Mouse (Mus musculus) brown adipose tissue, adult 24 weeks (tissue): ENCODE data around the gene Wnt9b. TPM values are rescaled to one million over a fixed set of nuclear protein-coding genes. Genes with fewer than 3 reads are reported as not detected.
"Not testable (repeated sequence)": the region's sequence is repeated elsewhere in the genome, so short reads cannot be mapped to it uniquely, and the experiment has no call there.

Experiments used
- H3K27ac ChIP-seq: fragments of 200-500 bp; replicated peaks from 2 replicates; pipeline ENCODE4 v1.5.1; 2012; ENCODE audit warnings: low read depth, mild to moderate bottlenecking, low read length
- H3K4me1 ChIP-seq: fragments of 200-500 bp; 2 replicates; pipeline ENCODE4 v1.6.1; 2012; ENCODE audit warnings: low read length, mixed read lengths; ENCODE audit not compliant: control insufficient read depth, insufficient read depth, insufficient read length
- H3K4me3 ChIP-seq: fragments of 200-500 bp; 2 replicates; pipeline ENCODE4 v1.5.1; 2012; ENCODE audit warnings: low read depth, mild to moderate bottlenecking, low read length, moderate library complexity; ENCODE audit not compliant: insufficient read depth
- polyA plus RNA-seq: library from polyadenylated mRNA; stranded (reverse); fragments of >200 nt; gene quantifications from 2 replicates; pipeline ENCODE4 v1.2.4, GENCODE M21; 2012; ENCODE audit not compliant: missing spikeins, insufficient read depth, insufficient read length

Gene Wnt9b
- not detected in 2 replicates for polyA plus RNA-seq

- Histone ChIP-seq H3K4me3 (peak within 1 kb of the TSS; percentile 52), H3K27ac (no peak within 1 kb of the TSS; the same call in 1 of the 2 replicates), H3K4me1 (no peaks in the 10 kb centered on the region)
Measured at GRCm38 (mm10) chr11:103749306-103750089, at the start of gene Wnt9b. TSS of gene Wnt9b (minus strand) at chr11:103749821.

GRCm38 (mm10) chr11:103789951-103790350 lies 40.3 kb upstream of the Wnt9b start:
- Histone ChIP-seq H3K4me1 (no peaks in the 10 kb centered on the region), H3K27ac (no peak overlapping the region), H3K4me3 (no peak overlapping the region)

DNA sequence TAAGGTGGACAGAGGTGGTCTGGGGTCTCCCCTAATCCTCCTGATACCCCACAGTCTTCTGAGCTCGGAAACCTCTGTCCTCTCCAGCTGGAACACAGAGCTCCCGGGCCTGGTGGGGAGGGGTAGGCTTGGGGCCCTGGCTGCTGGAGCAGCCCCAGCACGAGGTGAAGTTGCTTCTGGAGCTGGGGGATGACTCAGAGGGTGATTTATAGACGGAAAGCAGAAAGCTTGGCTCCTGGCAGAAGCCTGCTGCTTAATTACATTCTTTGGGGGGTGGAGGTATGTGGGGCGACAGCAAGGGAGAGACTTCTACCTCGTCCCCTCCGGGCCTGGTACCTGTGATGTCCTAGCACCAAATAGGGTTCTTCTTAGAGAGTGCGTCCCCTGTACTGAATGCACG lies 30.5 kb upstream of the Wnt9b start:
- Histone ChIP-seq H3K4me1 (no peaks in the 10 kb centered on the region), H3K27ac (no peak overlapping the region)

GRCm38 (mm10) chr11:103774228-103774530 lies 24.6 kb upstream of the Wnt9b start:
- H3K4me1 ChIP-seq: no peaks in the 10 kb centered on the region
- H3K27ac ChIP-seq: no peak overlapping the region
- H3K4me3 ChIP-seq: no peak overlapping the region

More for the DNA sequence above, 30.5 kb upstream of the Wnt9b start:
- H3K4me3 ChIP-seq: no peak overlapping the region

- no peaks in the 10 kb centered on the region for H3K4me1 ChIP-seq
- H3K4me3 ChIP-seq: no peak within 1 kb of the TSS
- no peak within 1 kb of the TSS for H3K27ac ChIP-seq
Measured at GRCm38 (mm10) chr11:103773387-103774227, 24.0 kb upstream of the Wnt9b start, which contains the start of gene Wnt3. TSS of gene Wnt3 (plus strand) at chr11:103774150.

- no peak overlapping the region for H3K27ac ChIP-seq
- H3K4me3 ChIP-seq: no peak overlapping the region
- no peaks in the 10 kb centered on the region for H3K4me1 ChIP-seq
Measured at GRCm38 (mm10) chr11:103772505-103773386, 23.1 kb upstream of the Wnt9b start.

GRCm38 (mm10) chr11:103771160-103771817 lies 21.7 kb upstream of the Wnt9b start:
- H3K27ac ChIP-seq: no peak overlapping the region
- H3K4me3 ChIP-seq: no peak overlapping the region
- H3K4me1 ChIP-seq: no peaks in the 10 kb centered on the region

GRCm38 (mm10) chr11:103765556-103766011 lies 16.0 kb upstream of the Wnt9b start:
- H3K4me1 ChIP-seq: no peaks in the 10 kb centered on the region
- H3K27ac ChIP-seq: no peak overlapping the region
- no peak overlapping the region for H3K4me3 ChIP-seq

- Histone ChIP-seq H3K4me3 (no peak overlapping the region), H3K4me1 (no peaks in the 10 kb centered on the region), H3K27ac (no peak overlapping the region)
Measured at GRCm38 (mm10) chr11:103764601-103765000, 15.0 kb upstream of the Wnt9b start.

DNA sequence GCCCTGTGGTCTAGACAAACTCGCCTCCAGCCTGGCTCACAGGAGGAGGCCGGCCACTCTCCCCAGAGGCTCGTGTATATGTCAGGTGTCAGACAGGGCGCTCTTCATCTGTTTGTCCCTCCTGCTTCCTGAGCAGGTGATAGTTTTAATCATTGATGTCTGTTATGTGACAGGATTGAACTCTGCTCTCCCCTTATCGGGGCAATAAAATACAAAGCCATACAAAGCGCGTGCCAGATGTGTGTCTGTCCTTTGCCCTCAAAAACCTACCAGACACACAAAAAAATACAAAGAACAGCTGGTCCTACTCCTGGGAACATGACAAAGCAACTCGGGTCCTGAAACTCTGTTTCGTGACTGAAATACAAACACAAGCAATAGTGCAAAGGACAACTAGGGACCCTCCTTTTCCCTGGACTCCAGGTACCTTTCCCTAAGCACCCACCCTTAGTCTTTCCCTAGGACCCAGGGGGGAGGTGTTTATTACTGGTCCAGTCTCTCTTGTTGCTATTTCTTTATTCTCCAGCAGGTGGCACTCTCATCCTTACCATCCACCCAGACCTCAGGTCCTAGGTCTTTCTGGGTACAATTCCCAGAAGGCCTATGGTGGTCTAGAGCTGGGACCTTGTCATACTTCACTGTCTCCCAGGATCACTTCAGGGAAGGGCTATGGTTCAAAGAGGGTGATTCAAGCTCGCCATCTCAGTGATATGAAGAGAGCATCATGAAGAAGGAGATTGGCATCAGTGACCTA lies 14.0 kb upstream of the Wnt9b start:
- no peak overlapping the region for H3K4me3 ChIP-seq
- H3K27ac ChIP-seq: no peak overlapping the region
- no peaks in the 10 kb centered on the region for H3K4me1 ChIP-seq

DNA sequence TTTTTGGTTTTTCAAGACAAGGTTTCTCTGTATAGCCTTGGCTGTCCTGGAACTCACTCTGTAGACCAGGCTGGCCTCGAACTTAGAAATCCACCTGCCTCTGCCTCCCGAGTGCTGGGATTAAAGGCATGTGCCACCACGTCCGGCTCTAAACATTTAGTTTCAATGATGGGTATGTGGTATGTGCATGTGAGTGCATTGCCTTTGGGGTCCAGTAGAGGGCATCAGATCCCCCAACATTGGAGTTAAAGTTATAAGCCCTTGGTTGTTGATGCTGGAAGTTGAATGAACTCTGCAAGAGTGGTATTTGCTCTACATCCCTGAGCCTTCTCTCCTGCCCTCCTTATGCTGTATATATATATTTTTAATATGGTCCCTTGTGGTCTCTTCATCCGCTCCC lies 11.3 kb upstream of the Wnt9b start:
- not testable (repeated sequence) for H3K4me1 ChIP-seq, H3K4me3 ChIP-seq, H3K27ac ChIP-seq

DNA sequence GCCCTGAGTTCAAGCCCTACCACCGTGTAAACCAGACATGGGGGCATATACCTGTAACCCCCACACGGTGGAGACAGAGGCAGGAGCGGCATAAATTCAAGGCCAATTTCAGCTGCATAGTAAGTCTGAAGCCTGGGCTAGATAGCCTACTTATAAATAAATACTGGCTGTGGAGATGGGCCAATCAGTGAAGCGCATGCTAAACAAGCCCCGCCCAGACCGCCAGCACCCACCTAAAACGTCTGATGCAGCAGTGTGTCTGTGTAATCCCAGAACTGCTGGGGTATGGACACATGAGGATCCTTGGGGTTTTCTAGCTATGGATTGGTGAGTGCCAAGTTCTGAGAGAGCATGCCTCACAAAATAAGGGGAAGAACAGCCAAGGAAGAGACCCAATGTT lies 10.5 kb upstream of the Wnt9b start:
- Histone ChIP-seq H3K4me3 (no peak overlapping the region), H3K27ac (no peak overlapping the region), H3K4me1 (no peaks in the 10 kb centered on the region)

DNA sequence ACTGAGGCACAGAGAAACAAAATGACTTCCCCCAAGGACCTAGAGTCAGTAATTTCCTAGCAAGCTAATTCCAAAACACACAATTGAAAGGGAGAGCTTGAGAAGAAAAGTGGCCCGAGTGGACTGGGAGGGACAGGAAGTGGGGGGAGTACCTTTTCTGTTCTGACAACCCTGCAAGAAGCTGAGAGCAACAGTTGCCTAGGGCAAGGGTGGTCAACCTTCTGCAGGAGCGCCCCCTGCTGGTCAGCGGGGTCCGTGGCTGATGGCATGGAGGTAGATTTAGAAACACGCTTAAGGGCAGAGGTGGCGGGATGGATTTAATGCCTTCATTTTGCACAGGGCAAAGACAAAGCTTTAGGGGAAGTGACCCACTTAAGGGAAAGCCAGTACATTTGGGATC lies 9.1 kb upstream of the Wnt9b start:
- H3K27ac ChIP-seq: no peak overlapping the region
- H3K4me1 ChIP-seq: no peaks in the 10 kb centered on the region

GRCm38 (mm10) chr11:103758054-103758453 lies 8.4 kb upstream of the Wnt9b start:
- H3K4me1 ChIP-seq: no peaks in the 10 kb centered on the region
- H3K4me3 ChIP-seq: no peak overlapping the region
- H3K27ac ChIP-seq: no peak overlapping the region

More for the DNA sequence above, 9.1 kb upstream of the Wnt9b start:
- no peak overlapping the region for H3K4me3 ChIP-seq
